Mouse (Mus musculus) E14TG2a.4 (cell line): ENCODE measurements around the gene Cd82.

Experiments used
- H3K27me3 ChIP-seq: 2 replicates; pipeline ENCODE4 v1.6.1; 2014; ENCODE audit warnings: low read length, control low read depth; ENCODE audit not compliant: insufficient read depth
- H3K36me3 ChIP-seq: 2 replicates; pipeline ENCODE4 v1.6.1; 2014; ENCODE audit warnings: low read length, control low read depth; ENCODE audit not compliant: insufficient read depth
- H3K4me1 ChIP-seq: replicated peaks from 2 replicates; pipeline ENCODE4 v1.6.1; 2014; ENCODE audit warnings: low read depth, low read length, control low read depth
- H3K4me3 ChIP-seq: replicated peaks from 2 replicates; pipeline ENCODE4 v1.5.1; 2014; ENCODE audit warnings: mild to moderate bottlenecking, low read length
- H3K9me3 ChIP-seq: 2 replicates; pipeline ENCODE4 v1.6.1; 2014; ENCODE audit warnings: low read length, control low read depth
- CTCF ChIP-seq: conservative IDR thresholded peaks from 2 replicates; pipeline ENCODE4 v1.5.1; 2014; ENCODE audit warnings: low read length
- NANOG ChIP-seq: IDR thresholded peaks from 2 replicates; pipeline ENCODE4 v1.6.1; 2014; ENCODE audit warnings: borderline replicate concordance, low read length, mixed read lengths
- POU5F1 ChIP-seq: IDR thresholded peaks from 2 replicates; pipeline ENCODE4 v1.6.1; 2014; ENCODE audit warnings: low read length, borderline replicate concordance

Cd82 gene

GRCm38 (mm10) chr2:93459208-93459920, 3.6 kb downstream of the Cd82 start:
- H3K36me3 ChIP-seq = no peaks in the 10 kb centered on the region
- H3K27me3 ChIP-seq = peaks cover 65% of the 10 kb centered on the region
- H3K4me3 ChIP-seq = no peak overlapping the region
- TF ChIP-seq CTCF (no peak), POU5F1 (no peak), NANOG (no peak)
- H3K4me1 ChIP-seq = peaks cover 27% of the 10 kb centered on the region
- no peaks in the 10 kb centered on the region for H3K9me3 ChIP-seq

GRCm38 (mm10) chr2:93458332-93459207, 4.4 kb downstream of the Cd82 start:
- TF ChIP-seq NANOG (no peak), CTCF (no peak), POU5F1 (no peak)

GRCm38 (mm10) chr2:93457426-93458130, 5.4 kb downstream of the Cd82 start:
- Histone ChIP-seq H3K27me3 (peaks cover 50% of the 10 kb centered on the region), H3K36me3 (no peaks in the 10 kb centered on the region), H3K9me3 (no peaks in the 10 kb centered on the region), H3K4me3 (no peak overlapping the region), H3K4me1 (peaks cover 11% of the 10 kb centered on the region)
- no peak for TF ChIP-seq POU5F1
- no peak for TF ChIP-seq NANOG
- TF ChIP-seq CTCF = no peak

More at GRCm38 (mm10) chr2:93458332-93459207, 4.4 kb downstream of the Cd82 start:
- no peaks in the 10 kb centered on the region for H3K9me3 ChIP-seq
- H3K27me3 ChIP-seq = peaks cover 57% of the 10 kb centered on the region
- no peaks in the 10 kb centered on the region for H3K36me3 ChIP-seq
- H3K4me3 ChIP-seq = no peak overlapping the region
- H3K4me1 ChIP-seq = peaks cover 21% of the 10 kb centered on the region

- TF ChIP-seq POU5F1 (no peak), NANOG (no peak), CTCF (no peak)
- no peak overlapping the region for H3K4me3 ChIP-seq
- H3K4me1 ChIP-seq = no peaks in the 10 kb centered on the region
Measured at GRCm38 (mm10) chr2:93456140-93456539, 6.8 kb downstream of the Cd82 start.

GRCm38 (mm10) chr2:93454817-93455591, 7.9 kb downstream of the Cd82 start:
- Histone ChIP-seq H3K9me3 (no peaks in the 10 kb centered on the region), H3K4me1 (no peaks in the 10 kb centered on the region), H3K36me3 (no peaks in the 10 kb centered on the region), H3K27me3 (peaks cover 29% of the 10 kb centered on the region), H3K4me3 (no peak overlapping the region)
- TF ChIP-seq CTCF (no peak), NANOG (no peak), POU5F1 (no peak)

More at GRCm38 (mm10) chr2:93456140-93456539, 6.8 kb downstream of the Cd82 start:
- H3K27me3 ChIP-seq = peaks cover 40% of the 10 kb centered on the region
- H3K9me3 ChIP-seq = no peaks in the 10 kb centered on the region
- H3K36me3 ChIP-seq = no peaks in the 10 kb centered on the region

- no peaks in the 10 kb centered on the region for H3K36me3 ChIP-seq
- no peaks in the 10 kb centered on the region for H3K9me3 ChIP-seq
- no peak overlapping the region for H3K4me3 ChIP-seq
- TF ChIP-seq NANOG (no peak), CTCF (no peak), POU5F1 (no peak)
- H3K4me1 ChIP-seq = no peaks in the 10 kb centered on the region
- peaks cover 22% of the 10 kb centered on the region for H3K27me3 ChIP-seq
Measured at GRCm38 (mm10) chr2:93454334-93454733, 8.6 kb downstream of the Cd82 start.

GRCm38 (mm10) chr2:93453046-93453445, 9.9 kb downstream of the Cd82 start:
- Histone ChIP-seq H3K4me3 (no peak overlapping the region), H3K27me3 (peaks cover 10% of the 10 kb centered on the region), H3K36me3 (no peaks in the 10 kb centered on the region), H3K9me3 (no peaks in the 10 kb centered on the region), H3K4me1 (peaks cover 7% of the 10 kb centered on the region; the same call in 1 of the 2 replicates)
- TF ChIP-seq NANOG (no peak), CTCF (no peak), POU5F1 (no peak)

- Histone ChIP-seq H3K9me3 (no peaks in the 10 kb centered on the region), H3K4me3 (no peak overlapping the region), H3K27me3 (peaks cover 5% of the 10 kb centered on the region; the same call in 1 of the 2 replicates), H3K4me1 (peaks cover 11% of the 10 kb centered on the region; the same call in 1 of the 2 replicates), H3K36me3 (no peaks in the 10 kb centered on the region)
- TF ChIP-seq NANOG (no peak), POU5F1 (no peak), CTCF (no peak)
Measured at GRCm38 (mm10) chr2:93452506-93452905, 10.4 kb downstream of the Cd82 start.
